Mouse (Mus musculus): ENCODE results near the gene C1qa.

DNA sequence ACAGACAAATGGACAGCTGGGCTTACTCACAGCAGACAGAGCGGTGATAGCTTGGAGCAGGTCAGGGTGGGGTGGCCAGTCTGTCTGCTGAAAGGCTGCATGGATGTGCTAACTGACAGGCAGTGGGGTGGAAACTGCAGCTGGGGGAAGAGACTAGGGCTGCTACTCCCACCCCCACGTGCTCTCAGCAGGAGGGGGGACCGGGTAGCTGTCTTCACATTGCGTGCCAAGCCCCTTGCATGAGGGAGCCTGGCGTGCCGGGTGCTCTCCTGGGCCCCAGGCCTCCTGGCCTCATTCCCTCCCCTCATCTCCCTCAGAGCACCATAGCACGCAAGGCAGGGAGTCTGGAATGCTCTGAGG is 18.5 kb upstream of the C1qa start:
- TF ChIP-seq CTCF (IDR thresholded peaks at IDR 0.05; ENCODE audit: control insufficient read depth, insufficient read depth, low read length) (no peak), POLR2A (IDR thresholded peaks at IDR 0.05; ENCODE audit: borderline replicate concordance, control insufficient read depth, low read depth, low read length) (no peak)
